Mouse (Mus musculus): Measurements from ENCODE around the gene Wfdc1. TPM values are rescaled to one million over a fixed set of nuclear protein-coding genes. Genes with fewer than 3 reads are reported as not detected.

Gene Wfdc1
- total RNA-seq, 4 experiments from 2014 or later = 9.0 to 14.0 (median 12.8) TPM

DNA sequence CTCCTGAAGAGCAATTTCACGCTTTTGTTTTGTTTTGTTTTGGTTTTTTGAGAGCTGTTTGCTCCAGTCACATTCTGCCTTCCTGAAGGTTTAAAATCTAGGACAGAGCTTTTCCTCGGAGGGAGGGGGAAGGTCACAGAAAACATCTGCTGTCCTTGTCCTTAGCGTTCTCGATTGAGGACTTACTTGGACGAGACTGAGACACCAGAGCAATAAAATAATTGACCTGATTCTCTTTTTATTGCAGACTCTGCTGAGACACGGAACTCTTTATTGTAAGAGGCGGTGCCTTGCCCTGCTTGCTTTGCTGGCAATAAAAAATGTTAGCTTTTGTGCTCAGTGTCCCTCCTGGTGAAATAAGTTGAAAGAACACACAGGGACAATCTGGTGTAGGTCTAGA lies 26.4 kb upstream of the Wfdc1 start:
- peak; percentile 39 for DNase-seq

DNA sequence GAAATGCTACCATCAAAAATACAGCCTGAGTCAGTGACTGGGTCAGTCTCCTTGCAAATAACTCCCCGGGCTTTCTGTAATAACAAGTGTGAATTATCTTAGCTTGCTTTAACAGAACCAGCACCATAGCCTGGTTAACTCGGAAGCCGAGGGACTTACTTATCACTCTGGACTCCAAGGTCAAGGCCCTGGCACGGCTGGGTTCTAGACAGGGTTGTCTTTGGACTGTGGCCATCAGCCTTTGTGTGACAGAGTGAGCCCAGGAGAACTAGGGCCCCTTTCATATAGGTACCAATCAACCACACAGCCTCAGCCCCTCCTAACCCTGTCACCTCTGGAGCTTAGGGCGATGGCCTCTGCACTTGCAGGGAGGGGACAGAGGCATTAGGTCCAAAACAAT lies 25.1 kb upstream of the Wfdc1 start:
- peak; percentile 57 for DNase-seq

DNA sequence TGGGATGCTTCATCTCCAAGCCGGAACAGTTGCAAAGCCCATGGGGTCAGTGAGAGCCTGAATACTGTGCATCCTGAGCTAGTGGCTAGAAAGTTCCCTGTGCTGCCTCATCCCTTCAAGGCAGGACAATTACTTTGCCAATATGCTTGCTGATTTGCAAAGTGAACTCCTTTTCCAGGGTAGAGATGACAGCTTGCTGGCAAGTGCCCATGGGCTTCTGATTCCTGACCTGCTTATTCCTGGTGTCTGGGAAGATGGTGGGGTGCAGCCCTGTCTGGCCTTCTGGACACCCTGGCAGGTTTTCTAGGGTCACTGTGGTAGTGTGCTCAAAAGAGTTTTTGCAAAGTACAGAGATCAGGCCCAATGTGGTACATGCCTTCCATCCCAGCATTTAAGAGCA lies 23.2 kb upstream of the Wfdc1 start:
- DNase-seq = no peak

- no peak for DNase-seq
Observed at GRCm38 (mm10) chr8:119644429-119644960, 21.7 kb upstream of the Wfdc1 start.

DNA sequence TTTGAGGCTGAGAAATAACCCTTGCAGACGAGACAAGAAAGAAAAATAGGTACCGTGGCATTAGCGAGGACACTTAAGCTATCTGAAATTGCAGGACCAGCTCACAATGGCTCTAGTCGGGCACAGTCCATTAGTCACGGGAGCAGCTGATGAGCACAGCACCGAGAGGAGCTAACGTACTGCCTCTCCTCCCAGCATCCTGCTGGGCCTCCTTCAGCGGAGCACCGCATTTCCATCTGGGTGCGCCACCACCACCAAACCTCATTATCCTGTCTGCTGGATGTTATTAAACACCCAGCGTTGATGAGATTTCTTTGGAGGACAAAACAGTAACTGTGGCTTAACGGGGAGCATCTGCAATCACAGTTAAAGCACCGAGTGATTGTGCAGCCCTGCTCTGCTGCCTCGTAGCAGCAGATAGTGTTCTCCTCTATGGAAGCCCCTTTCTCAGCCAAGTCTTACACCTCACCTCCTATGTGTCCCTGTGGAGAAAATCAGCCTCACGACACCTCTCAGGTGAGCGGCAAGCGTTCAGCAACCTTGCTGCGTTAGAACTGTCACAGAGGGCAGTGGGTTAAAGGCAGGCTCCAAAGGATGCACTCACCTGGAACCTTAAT lies 21.1 kb upstream of the Wfdc1 start:
- no peak for DNase-seq

GRCm38 (mm10) chr8:119646197-119646596 lies 20.0 kb upstream of the Wfdc1 start:
- no peak for DNase-seq

GRCm38 (mm10) chr8:119646846-119647245 lies 19.3 kb upstream of the Wfdc1 start:
- DNase-seq = no peak

GRCm38 (mm10) chr8:119651324-119651723 lies 14.8 kb upstream of the Wfdc1 start:
- DNase-seq = no peak

DNA sequence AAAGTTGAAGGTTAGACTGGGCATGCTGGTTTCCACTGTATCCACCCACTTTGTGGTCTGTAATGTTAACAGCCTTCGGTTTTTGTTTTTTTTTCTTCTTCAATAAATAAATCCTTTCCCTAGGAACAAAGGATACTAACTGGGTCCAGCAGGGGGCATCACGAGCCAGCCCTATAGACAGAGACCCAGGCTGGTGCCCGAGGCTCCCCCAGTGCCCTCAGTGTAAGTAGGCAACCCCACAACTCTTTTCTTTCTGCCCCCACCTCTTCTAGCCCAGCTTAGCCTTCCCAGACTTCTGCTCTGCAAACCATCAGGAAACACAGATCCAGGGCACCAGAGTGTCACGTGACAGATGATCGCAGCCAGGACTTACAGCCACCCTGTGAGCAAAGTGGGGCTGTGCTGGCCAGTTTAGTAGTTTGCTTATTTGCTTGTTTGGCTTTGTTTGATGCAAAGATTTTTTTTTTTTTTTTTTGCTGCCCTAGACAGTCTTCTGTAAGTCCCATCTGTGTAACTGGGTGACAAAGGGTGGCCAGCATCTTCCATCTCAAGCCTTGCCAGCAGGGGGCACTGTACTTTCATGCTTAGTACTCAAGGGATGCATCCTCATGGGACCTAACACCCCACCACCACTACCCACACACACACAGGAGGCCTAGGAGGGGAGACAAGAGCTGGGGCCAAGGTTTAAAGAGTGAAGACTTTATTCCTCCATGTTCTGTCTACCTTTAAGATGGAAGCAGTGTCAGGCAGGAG lies 9.3 kb upstream of the Wfdc1 start:
- no peak for DNase-seq

DNA sequence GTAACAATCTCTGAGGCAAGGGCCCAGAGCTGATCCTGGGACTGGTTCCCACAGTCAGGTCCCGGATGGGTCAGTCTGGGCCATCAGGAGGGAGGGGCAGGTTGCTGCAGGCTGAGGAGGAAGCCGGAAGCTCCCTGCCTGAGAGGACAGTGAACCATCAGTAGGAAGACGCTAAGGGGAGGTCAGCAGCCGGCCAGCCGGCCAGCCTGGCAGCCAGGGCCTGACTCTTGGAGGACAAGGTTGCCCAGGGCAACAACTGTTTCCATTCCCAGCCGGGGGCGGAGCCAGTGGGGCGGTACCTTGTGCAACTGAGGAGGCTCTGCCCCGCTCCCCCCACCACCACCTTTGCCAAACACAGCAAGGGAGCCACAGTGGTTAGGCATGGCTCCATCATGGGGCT lies 5.1 kb upstream of the Wfdc1 start:
- peak; percentile 74 for DNase-seq

DNA sequence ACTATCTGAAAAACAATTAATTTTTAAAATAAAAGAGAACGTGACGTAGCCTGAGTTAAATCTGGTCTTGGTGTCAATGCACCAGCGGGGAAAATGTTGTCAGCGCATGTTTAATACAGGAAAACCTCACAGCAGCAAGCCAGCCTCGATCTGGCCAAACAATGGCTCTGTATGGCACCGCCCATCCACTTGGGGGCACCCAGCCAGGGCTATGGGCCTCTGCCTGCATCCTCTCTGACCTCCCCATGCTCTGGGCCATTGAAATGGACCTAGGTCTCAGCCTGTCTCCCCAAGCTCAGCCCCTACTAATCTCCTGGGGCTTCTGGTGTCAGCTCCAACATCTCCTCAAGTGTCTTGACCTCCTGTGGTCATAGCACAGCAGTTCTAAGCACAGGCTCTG lies 4.3 kb upstream of the Wfdc1 start:
- DNase-seq = no peak

GRCm38 (mm10) chr8:119663440-119663839 lies 2.7 kb upstream of the Wfdc1 start:
- no peak for DNase-seq

GRCm38 (mm10) chr8:119665270-119665669 lies 895 bp upstream of the Wfdc1 start:
- DNase-seq = no peak

GRCm38 (mm10) chr8:119668447-119668846 lies 2.3 kb downstream of the Wfdc1 start:
- DNase-seq = no peak

DNA sequence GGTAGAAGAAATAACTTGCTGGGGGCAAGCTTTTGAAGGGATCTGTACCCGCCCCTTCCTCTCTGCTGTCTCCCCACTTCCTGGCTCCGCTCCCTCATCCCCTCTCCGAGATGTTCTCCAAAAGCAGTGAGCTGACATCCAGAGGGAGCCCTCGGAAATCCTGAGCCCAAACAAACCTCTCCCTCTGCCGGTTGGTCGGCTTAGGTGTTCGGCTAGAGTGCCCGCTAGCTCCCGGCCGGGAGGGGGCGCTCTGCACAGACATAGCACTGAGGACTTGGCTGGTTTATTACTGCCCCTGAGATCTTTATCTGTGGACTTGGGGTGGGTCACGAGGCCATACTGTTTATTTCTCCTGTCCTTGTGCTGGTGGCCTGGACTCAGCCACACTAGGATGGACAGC lies 3.1 kb downstream of the Wfdc1 start:
- no peak for DNase-seq

DNA sequence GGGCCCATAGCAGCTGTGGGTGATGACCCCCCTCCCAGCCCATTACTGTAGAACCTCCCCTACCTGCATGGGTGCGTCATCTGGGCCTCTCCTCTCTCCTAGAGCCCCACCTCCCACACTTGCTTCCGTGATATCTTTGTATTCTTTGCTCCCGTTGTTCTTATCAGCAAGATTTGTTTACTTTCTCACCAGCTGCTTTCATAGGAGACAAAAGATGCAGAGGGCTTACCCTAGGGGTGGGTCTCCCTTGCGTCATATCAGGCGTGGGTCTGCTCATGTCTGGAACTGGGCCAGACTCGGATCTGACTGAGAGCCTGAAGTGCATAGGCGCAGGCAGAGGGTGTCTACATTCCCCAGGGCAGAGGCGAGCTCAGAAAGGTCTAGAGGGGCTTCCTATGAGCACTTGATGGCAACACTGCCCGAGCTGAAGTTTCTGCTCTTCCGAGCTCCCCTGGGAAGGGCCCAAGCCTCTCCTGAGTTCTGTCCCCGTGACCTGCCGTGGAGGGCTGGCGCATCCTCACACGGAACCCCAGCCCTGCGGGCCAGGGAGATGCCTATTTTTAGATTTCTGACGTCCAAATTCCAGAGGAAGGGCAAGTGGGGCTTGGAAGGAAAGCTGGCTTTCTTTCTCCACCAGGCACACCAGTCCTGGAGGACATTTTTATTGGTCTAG lies 4.4 kb downstream of the Wfdc1 start:
- peak; percentile 55 for DNase-seq

GRCm38 (mm10) chr8:119673976-119674555 lies 7.9 kb downstream of the Wfdc1 start:
- no peak for DNase-seq

- DNase-seq = no peak
Observed at GRCm38 (mm10) chr8:119675457-119675856, 9.3 kb downstream of the Wfdc1 start.

GRCm38 (mm10) chr8:119676389-119676788 lies 10.2 kb downstream of the Wfdc1 start:
- DNase-seq = peak; percentile 90

GRCm38 (mm10) chr8:119678138-119678843 lies 12.1 kb downstream of the Wfdc1 start:
- peak; percentile 83 for DNase-seq

GRCm38 (mm10) chr8:119679184-119679583 lies 13.0 kb downstream of the Wfdc1 start:
- DNase-seq = no peak

GRCm38 (mm10) chr8:119690602-119691001 lies 24.4 kb downstream of the Wfdc1 start:
- no peak for DNase-seq
